Mouse (Mus musculus) spleen, postnatal 36 days (tissue): Measurements from ENCODE around the gene Gm13040.
"Not testable (repeated sequence)": the region's sequence is repeated elsewhere in the genome, so short reads cannot be mapped to it uniquely, and the experiment has no call there.

ENCODE experiments used
- DNase-seq, 2 experiments: peaks; one replicate each; pipeline ENCODE4 v3.0.0; 2022; ENCODE audit warnings: low spot score in 2 of 2, mixed read lengths in 1 of 2

Gm13040 gene

DNA sequence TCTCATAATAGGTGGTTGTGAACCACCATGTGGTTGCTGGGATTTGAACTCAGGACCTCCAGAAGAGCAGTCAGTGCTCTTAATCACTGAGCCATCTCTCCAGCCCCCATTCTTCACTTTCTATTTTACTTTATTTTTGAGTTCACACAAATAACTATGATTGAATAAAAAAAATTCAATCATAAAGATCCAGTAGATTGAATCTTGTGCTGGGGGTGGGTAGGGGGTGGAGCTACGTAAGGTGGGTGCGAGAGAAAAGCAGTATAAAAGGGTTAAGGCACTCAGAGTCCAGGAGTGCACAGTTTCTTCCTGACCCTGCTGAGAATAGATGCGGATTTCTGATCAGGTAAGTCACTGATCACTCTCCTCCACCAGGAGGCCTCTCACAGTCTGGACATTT is at the start of gene Gm13040:
Gene Gm13040, plus strand, starts transcription at position 301 of the 400 bp plus-strand sequence.
- not testable (repeated sequence) for DNase-seq

DNA sequence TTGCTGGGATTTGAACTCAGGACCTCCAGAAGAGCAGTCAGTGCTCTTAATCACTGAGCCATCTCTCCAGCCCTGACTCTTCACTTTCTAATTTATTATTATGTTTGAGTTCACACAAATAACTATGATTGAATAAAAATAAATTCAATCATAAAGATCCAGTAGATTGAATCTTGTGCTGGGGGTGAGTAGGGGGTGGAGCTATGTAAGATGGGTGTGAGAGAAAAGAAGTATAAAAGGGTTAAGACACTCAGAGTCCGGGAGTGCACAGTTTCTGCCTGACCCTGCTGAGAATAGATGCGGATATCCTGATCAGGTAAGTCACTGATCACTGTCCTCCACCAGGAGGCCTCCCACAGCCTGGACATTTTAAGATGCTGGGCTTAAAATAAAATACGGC is 24.7 kb upstream of the Gm13040 start, which contains the start of gene Gm13043:
Gene Gm13043, plus strand, starts transcription at position 301 of the 400 bp plus-strand sequence.
- DNase-seq, result no peak

DNA sequence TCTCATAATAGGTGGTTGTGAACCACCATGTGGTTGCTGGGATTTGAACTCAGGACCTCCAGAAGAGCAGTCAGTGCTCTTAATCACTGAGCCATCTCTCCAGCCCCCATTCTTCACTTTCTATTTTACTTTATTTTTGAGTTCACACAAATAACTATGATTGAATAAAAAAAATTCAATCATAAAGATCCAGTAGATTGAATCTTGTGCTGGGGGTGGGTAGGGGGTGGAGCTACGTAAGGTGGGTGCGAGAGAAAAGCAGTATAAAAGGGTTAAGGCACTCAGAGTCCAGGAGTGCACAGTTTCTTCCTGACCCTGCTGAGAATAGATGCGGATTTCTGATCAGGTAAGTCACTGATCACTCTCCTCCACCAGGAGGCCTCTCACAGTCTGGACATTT is 15.6 kb downstream of the Gm13040 start, which contains the start of the genes BC080695 and Gm13057:
Gene BC080695, plus strand, starts transcription at position 301 of the 400 bp plus-strand sequence.
Gene Gm13057, plus strand, starts transcription at position 310 of the 400 bp plus-strand sequence.
- DNase-seq, result not testable (repeated sequence)
